Mouse (Mus musculus): ENCODE data around the gene Gas7.

GRCm38 (mm10) chr11:67738345-67738744 is 283.1 kb downstream of the Gas7 start:
- no peak for TF ChIP-seq CTCF (IDR thresholded peaks at IDR 0.05)
- no peak for TF ChIP-seq EP300 (IDR thresholded peaks at IDR 0.05)

Measured in lung, postnatal 0 days (tissue).